Mouse (Mus musculus) liver, adult 2 months (tissue): ENCODE results near the gene Krtap16-1. TPM values are rescaled to one million over a fixed set of nuclear protein-coding genes. Genes with fewer than 3 reads are reported as not detected.

Experiments
- DNase-seq: peaks from one replicate; pipeline ENCODE4 v3.0.0-alpha.2; 2011; ENCODE audit warnings: low read depth, low spot score; ENCODE audit errors: extremely low read depth
- H3K27ac ChIP-seq: fragments of 200-500 bp; replicated peaks from 2 replicates; pipeline ENCODE4 v1.5.1; 2012; ENCODE audit warnings: low read depth, mild to moderate bottlenecking, control low read depth, inconsistent platforms, low read length; ENCODE audit not compliant: insufficient read depth
- H3K27me3 ChIP-seq: fragments of 200-500 bp; 2 replicates; pipeline ENCODE4 v1.6.1; 2012; ENCODE audit warnings: mild to moderate bottlenecking, moderate library complexity, low read length, inconsistent platforms; ENCODE audit not compliant: control insufficient read depth, insufficient read depth
- H3K36me3 ChIP-seq: fragments of 200-500 bp; 2 replicates; pipeline ENCODE4 v1.6.1; 2012; ENCODE audit warnings: low read length, inconsistent platforms; ENCODE audit not compliant: control insufficient read depth, insufficient read depth
- H3K4me1 ChIP-seq: fragments of 200-500 bp; 2 replicates; pipeline ENCODE4 v1.6.1; 2011; ENCODE audit warnings: low read length; ENCODE audit not compliant: control insufficient read depth, insufficient read depth
- H3K4me3 ChIP-seq: fragments of 200-500 bp; 2 replicates; pipeline ENCODE4 v1.5.1; 2011; ENCODE audit warnings: low read depth, mild to moderate bottlenecking, control low read depth, low read length, moderate library complexity; ENCODE audit not compliant: insufficient read depth
- H3K79me2 ChIP-seq: fragments of 200-500 bp; 2 replicates; pipeline ENCODE4 v1.6.1; 2012; ENCODE audit warnings: inconsistent platforms, mild to moderate bottlenecking, low read length, moderate library complexity; ENCODE audit not compliant: control insufficient read depth, insufficient read depth
- H3K9ac ChIP-seq: fragments of 200-500 bp; 2 replicates; pipeline ENCODE4 v1.6.1; 2012; ENCODE audit warnings: low read depth, mild to moderate bottlenecking, control low read depth, inconsistent platforms, low read length
- CTCF ChIP-seq: fragments of 200-500 bp; IDR thresholded peaks from 2 replicates; pipeline ENCODE4 v1.5.1; 2011; ENCODE audit warnings: low read depth, low read length, control low read depth
- POLR2A ChIP-seq: fragments of 200-500 bp; IDR thresholded peaks from 2 replicates; pipeline ENCODE4 v1.6.1; 2011; ENCODE audit warnings: low read length, control low read depth; ENCODE audit not compliant: insufficient read depth; ENCODE audit errors: extremely low read depth
- WGBS: fragments of 180-500 bp; shearing (Covaris S2); methylation state at CpG from one replicate; pipeline ENCODE4 v1.1.7; 2018; 5-methylcytosine and 5-hydroxymethylcytosine counted together
- polyA plus RNA-seq: library from polyadenylated mRNA; depleted of rRNA; stranded (reverse); fragments of >200 nt; gene quantifications from 2 replicates; pipeline ENCODE4 v1.2.3, GENCODE M21; 2012
- total RNA-seq: library from RNA; depleted of rRNA; stranded (reverse); fragments of >200 nt; gene quantifications from 2 replicates; pipeline ENCODE4 v1.2.3, GENCODE M21; 2014

Gene Krtap16-1
- total and polyA plus RNA-seq, 2 experiments = not detected

DNA sequence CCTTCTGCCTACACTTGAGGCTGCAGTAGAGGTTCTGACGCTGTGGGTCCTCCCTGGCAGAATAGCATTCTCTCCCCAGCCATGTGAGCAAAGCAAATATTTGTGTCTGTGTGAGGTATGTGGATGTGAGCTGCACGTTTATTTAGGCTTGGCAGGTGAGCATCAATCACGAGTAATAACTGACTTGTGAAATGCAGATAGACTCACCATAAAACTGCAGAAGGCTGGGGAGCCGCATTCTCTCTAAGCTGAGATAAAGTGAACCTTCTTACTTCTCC is 7.9 kb upstream of the Krtap16-1 start:
- no peak overlapping the region for H3K27ac ChIP-seq
- TF ChIP-seq CTCF (no peak), POLR2A (no peak)
- no peak overlapping the region for H3K4me3 ChIP-seq
- no peak overlapping the region for H3K9ac ChIP-seq
- WGBS = 19% methylated on average over 4 of the region's 4 CpGs
- H3K27me3 ChIP-seq = peaks cover 7% of the 10 kb centered on the region; the same call in 1 of the 2 replicates
- no peaks in the 10 kb centered on the region for H3K36me3 ChIP-seq
- DNase-seq = no peak
- no peaks in the 10 kb centered on the region for H3K4me1 ChIP-seq
- H3K79me2 ChIP-seq = no peaks in the 10 kb centered on the region

- Histone ChIP-seq H3K4me3 (no peak within 1 kb of the TSS), H3K27me3 (peaks cover 7% of the 10 kb centered on the region; the same call in 1 of the 2 replicates), H3K27ac (no peak within 1 kb of the TSS), H3K4me1 (no peaks in the 10 kb centered on the region), H3K9ac (no peak within 1 kb of the TSS), H3K79me2 (no peaks in the 10 kb centered on the region), H3K36me3 (no peaks in the 10 kb centered on the region)
- WGBS = 11% methylated on average over 26 of the region's 26 CpGs
- TF ChIP-seq CTCF (no peak), POLR2A (no peak)
- no peak for DNase-seq
Measured at GRCm38 (mm10) chr11:99993620-99994383, 7.4 kb upstream of the Krtap16-1 start, which contains the start of gene Krtap17-1. Krtap17-1 (minus strand) TSS chr11:99993994.

DNA sequence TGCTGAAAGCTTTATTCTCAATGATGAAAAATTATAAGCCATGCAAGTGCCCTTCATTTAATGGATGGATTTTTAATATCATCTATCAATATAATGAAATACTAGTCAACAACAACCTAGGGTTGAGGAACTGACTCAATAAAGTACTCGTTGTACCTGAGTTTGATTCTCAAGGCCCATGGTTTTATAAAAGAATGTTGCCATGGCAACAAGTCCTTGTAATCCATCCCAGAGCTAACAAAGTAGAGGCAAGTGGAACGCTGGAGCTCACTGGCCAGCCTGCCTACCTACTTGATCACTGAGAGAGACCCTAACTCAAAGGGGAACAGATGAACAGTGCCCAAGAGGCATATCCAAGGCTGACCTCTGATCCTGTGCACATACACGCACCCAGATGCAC is 4.2 kb upstream of the Krtap16-1 start:
- WGBS = 73% methylated on average over 3 of the region's 3 CpGs
- H3K4me3 ChIP-seq = no peak overlapping the region
- DNase-seq = no peak
- H3K27ac ChIP-seq = no peak overlapping the region
- H3K27me3 ChIP-seq = peaks cover 7% of the 10 kb centered on the region; the same call in 1 of the 2 replicates
- no peaks in the 10 kb centered on the region for H3K36me3 ChIP-seq
- TF ChIP-seq POLR2A (no peak), CTCF (no peak)
- no peaks in the 10 kb centered on the region for H3K79me2 ChIP-seq
- H3K4me1 ChIP-seq = no peaks in the 10 kb centered on the region
- no peak overlapping the region for H3K9ac ChIP-seq

- Histone ChIP-seq H3K27ac (no peak overlapping the region), H3K27me3 (peaks cover 7% of the 10 kb centered on the region; the same call in 1 of the 2 replicates), H3K4me1 (no peaks in the 10 kb centered on the region), H3K9ac (no peak overlapping the region), H3K79me2 (no peaks in the 10 kb centered on the region), H3K36me3 (no peaks in the 10 kb centered on the region), H3K4me3 (no peak overlapping the region)
- 80% methylated on average over 6 of the region's 6 CpGs for WGBS
- no peak for TF ChIP-seq CTCF
- TF ChIP-seq POLR2A = no peak
- no peak for DNase-seq
Measured at GRCm38 (mm10) chr11:99989881-99990405, 3.5 kb upstream of the Krtap16-1 start.

DNA sequence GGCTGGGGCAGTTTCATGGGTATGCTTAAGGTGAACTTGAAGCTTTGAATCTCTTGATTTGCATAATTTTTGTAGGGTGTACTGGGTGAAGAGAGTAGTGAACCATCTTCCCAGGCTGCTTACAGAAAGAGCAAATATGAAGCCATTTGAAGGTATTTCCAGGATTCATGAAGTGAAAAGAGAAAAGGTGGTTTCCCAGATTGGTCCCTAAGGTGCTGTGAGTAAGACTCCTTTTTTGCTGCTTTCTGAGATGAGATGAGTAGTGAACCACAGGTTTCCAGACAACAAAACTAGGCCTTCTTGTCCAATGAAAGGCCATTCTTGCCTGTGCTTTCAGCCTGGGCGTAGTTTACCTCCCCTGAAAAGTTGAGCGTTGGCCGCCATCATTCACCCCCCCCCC is 2.1 kb upstream of the Krtap16-1 start:
- 91% methylated on average over 3 of the region's 3 CpGs for WGBS
- no peak overlapping the region for H3K9ac ChIP-seq
- H3K27me3 ChIP-seq = peaks cover 1% of the 10 kb centered on the region; the same call in 1 of the 2 replicates
- TF ChIP-seq CTCF (no peak), POLR2A (no peak)
- H3K36me3 ChIP-seq = no peaks in the 10 kb centered on the region
- no peak for DNase-seq
- no peaks in the 10 kb centered on the region for H3K79me2 ChIP-seq
- H3K4me3 ChIP-seq = no peak overlapping the region
- no peak overlapping the region for H3K27ac ChIP-seq
- no peaks in the 10 kb centered on the region for H3K4me1 ChIP-seq

GRCm38 (mm10) chr11:99985291-99986092 is 905 bp downstream of the Krtap16-1 start:
- H3K27me3 ChIP-seq = no peaks in the 10 kb centered on the region
- H3K36me3 ChIP-seq = no peaks in the 10 kb centered on the region
- 81% methylated on average over 20 of the region's 20 CpGs for WGBS
- DNase-seq = peak; percentile 62
- no peak overlapping the region for H3K9ac ChIP-seq
- no peak overlapping the region for H3K27ac ChIP-seq
- H3K79me2 ChIP-seq = no peaks in the 10 kb centered on the region
- no peak overlapping the region for H3K4me3 ChIP-seq
- H3K4me1 ChIP-seq = no peaks in the 10 kb centered on the region
- TF ChIP-seq CTCF (no peak), POLR2A (no peak)
